Mouse (Mus musculus) gastrocnemius, postnatal 36 days (tissue): ENCODE results near the gene Dgkh. TPM values are rescaled to one million over a fixed set of nuclear protein-coding genes. Genes with fewer than 3 reads are reported as not detected.

Source experiments
- DNase-seq, 2 experiments: peaks; one replicate each; pipeline ENCODE4 v3.0.0; 2022
- intact Hi-C: fragments of 180-260 bp; cut with DNase I; formaldehyde crosslinking; loops from one replicate; pipeline ENCODE4 v1.15.1; 2025
- total RNA-seq, 2 experiments: library from RNA; stranded (reverse); gene quantifications; 2 replicates each; pipeline ENCODE4 v1.2.3; 2021

Dgkh gene
- total RNA-seq, 2 experiments from 2014 or later: 2.4 to 3.2 TPM

DNA sequence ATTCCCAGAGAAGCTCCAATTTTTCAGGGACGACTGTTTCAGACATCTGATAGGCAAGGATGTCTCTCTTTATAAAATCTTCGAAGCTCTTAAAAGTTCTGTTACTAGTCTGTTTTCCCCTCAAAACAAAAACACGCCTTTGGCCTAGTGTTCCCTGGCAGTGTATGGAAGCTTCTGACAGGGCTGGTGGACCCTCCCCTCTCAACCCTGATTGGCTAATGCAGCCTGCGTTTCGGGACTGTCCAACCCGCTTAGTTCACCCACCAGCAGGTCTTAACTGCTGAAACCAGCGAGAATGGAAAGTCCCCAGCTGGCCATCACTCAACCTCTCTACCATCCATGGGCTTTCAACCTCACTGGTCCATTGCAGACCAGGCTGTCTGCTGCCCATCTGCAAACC, 91.3 kb downstream of the Dgkh start:
- intact Hi-C loops: no loop called here
- DNase-seq: no peak

DNA sequence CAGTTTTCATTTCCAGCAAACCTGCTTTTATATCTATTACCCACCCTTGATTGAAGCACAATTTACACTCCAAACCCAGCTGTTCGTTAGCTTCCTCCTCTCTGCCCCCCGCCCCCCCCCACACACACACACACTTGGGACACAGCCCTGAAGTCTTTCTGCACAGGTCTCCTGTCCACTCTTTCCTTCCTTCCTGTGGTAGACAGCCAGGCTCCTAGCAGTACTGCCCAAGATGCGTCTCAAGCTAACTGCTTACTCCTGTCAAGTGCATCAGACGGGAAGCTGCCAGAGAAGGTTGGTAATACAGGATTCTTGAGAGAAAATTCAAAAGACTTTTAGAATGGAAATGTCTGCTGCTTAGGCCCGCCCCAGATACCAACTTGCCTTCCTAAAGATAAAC, 92.9 kb downstream of the Dgkh start:
- no peak for DNase-seq
- intact Hi-C loops: no loop called here

DNA sequence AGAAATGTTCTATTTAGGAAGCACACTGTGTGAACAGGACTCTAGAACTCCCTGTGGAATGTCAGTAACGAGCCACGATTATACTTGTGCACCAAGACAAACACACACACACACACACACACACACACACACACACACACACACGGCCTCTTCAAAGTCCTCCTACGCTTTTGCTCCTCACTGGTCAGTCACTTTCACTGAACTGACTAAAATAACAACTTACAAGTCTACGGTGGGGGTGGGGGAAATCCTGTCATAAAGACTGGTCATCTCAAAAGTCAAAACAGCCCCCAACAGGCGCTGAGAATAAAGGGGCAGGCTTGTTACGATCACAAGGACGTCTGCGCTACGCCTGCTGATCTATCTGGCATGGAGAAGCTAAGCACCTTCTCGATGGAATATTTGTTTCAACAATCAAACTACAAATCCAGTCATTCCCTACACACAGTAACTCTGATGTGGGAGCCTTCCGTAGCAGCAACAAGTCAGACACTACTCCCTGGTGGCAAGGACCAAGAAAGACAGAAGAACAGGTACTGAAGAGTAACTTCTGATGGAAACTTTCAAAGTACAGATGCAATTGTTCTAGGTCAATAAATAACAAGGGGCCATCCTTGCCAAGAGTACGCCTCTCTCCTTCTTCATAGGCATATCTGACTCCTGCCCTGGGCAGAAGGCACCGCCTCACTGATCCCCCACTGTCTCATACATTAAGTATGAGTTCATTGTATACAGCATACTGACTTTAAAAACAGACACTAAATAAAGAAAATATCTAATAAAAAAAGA, 96.8 kb downstream of the Dgkh start:
- intact Hi-C loops: no loop called here
- no peak for DNase-seq

DNA sequence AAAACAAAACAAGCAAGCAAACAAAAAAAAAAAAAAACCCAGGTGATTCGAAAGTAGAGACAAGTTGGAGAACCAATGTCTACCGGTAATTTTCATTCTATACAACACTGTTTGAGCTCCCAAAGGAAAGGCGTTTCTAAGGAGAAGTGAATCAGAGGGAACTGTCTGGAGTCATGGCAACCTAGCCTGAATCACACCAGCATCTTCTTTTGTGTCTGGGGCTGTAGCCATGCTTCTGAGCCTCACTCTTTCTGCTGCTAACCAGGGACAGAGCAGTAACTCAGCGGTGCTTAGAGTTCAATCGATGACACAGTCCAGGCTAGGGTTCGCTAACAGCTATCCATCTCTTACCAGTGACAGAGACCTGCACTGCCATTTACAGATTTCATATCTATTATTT, 99.8 kb downstream of the Dgkh start:
- intact Hi-C loops: no loop called here
- no peak for DNase-seq

DNA sequence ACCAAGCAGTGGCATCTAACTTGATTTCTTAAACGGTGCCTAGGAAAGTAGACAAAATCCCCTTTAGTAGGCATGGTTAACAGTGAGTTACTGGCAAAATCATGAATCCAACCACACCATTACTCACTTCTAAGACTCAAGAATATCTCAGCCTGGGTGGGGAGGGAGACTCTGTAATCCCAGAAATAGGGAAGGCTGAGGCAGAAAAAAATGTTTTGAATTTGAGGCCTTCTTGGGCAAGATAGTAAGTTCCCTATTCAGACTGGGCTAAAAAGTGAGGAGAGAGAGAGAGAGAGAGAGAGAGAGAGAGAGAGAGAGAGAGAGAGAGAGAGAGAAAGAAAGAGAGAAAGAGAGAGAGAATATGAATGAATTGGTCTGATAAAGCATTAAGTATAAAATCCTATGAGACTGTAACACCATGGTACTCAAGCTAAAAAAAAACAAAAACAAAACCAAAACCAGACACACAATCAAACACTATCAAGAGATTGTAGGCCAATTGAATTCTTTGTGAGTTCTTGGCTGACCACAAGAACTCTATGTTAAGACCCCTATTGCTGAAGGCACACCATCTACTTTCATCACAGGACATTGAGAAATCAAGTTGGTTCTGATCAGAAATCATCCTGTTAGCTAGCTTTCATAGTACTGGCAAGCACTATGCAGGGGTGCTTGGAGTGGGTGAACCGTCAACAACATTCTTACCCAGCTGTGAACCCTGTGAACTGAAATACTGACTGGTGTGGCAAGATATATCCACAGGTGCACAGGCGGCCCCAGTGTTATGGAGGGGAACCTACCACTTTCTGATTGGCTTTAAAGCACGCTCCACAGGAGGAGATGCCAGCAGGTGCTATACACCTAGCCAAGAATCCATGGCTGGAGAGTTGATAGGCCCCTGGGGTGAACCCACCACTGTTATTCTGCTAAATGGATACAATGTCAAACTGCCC, 101.4 kb downstream of the Dgkh start:
- no peak for DNase-seq
- intact Hi-C loops: no loop called here

DNA sequence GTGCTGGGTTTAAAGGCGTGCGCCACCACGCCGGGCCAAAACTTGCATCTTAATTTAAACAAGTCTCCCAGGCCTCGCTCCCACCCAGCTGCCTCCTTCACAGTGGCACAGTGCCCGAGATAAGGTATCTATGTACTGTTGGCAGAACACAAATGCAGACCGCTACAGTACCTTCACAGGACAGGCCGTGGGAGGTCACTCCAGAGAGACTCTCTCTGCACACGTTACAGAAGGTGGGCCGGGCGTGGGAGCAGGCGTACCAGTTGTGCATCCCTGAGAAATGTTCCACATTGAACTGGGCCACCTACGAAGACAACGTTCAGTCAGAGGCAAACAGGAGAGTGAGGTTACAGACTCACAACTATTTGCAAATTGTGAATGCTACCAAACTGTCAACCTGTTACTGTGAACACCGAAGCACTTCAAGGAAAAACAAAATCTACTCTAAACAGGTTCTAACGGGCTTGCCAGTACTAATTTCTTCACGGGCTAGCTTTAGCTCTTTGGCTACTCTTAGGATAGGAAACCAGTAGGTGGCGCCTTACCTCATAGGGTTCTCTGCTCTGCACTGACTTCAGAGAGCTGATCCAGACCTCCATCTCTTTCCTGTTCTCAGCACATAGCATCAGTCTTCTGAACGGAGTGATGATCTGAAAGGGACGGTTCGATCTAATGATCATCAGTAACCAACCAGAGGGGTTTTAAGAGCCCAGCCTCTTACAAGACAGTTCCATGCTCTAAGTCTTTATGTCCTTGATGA, 104.9 kb downstream of the Dgkh start:
- DNase-seq: no peak
- intact Hi-C loops: no loop called here

DNA sequence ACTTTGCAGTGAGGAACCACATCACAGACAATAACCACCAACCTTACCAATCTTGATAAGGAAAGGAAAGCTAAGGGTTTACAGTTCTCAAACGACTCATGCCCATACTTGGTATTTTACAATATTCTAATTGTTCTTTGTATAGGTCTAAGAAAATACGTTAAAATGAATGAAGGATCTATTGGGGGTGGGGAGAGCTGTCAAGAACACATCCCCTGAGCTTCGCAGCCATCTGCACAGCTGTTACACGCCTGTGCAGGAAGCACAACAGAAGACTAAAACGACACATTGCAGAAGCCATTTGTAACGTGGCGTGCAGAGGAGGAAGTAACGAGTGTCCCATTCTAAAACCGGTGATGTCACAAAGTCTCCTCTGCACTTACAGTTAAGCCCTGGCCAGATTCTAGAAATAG, 113.7 kb downstream of the Dgkh start:
- intact Hi-C loops: no loop called here
- no peak for DNase-seq

DNA sequence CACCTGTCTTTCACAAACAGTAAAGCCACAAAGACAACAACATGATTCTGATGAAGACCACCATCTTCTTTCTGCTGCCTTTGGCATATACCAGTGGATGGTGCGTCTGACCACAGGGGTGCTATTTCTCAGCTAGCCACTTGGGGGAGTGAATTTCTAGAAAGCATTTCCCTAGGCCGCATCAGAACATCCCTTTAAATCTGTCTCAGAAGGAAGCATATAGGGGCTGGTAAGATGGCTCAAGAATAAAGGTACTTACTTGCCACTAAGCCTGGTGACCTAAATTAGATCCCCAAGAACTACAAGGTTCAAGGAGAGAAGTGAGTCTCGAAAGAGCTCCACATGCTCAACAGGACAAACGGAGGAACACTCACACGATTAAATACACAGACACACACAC, 119.0 kb downstream of the Dgkh start:
- intact Hi-C loops: no loop called here
- no peak for DNase-seq

DNA sequence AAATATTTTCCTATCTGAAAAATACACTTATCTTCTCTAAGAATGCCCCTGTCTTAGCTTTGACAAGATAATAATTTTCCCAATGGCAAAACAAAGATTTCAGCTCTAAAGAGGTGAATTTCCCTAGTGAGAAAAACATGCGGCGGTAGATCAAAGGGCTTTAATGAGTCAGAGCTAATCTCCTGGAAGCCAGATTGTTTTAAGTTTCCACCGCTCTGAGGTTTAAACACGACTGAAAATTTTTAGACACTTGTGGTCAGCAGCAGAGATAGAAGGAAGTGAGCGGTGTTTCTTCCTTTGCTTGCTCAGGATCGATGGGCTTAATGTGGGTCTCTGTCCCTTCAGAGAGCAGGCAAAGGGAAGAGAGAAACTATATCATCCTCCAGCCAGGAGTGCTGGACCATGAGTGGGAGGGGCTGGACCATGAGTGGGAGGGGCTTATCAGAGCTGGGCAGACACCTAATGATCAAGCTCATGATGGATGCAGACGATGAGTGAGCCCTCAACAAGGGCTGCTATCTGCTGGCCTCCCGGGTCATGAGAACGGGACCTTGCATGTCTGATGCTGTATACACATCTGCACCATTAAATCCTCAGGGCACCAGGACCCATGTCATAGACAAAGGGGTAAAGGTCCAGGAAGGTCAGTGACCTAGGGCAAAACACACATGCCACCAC, 120.3 kb downstream of the Dgkh start:
- intact Hi-C loops: no loop called here
- no peak for DNase-seq

DNA sequence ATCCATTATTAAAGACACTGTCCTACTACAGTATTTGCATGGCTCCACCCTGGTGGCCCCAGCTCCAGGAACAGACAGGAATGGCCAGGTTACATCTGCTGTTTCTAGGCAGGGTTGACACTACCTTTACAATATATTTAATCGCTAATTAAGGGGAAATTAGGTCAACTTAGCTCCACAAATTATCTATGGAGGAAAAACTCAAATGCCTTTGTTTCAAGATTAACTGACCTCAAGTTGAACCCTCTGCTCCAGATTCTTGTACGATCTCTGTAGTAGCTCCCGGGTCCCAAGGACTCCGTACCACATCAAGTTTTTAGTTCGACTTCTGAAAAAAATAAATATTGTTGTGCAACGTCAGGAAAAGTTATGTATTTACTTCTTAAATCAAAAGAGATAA, 137.7 kb downstream of the Dgkh start:
- intact Hi-C loops: no loop called here
- DNase-seq: no peak

DNA sequence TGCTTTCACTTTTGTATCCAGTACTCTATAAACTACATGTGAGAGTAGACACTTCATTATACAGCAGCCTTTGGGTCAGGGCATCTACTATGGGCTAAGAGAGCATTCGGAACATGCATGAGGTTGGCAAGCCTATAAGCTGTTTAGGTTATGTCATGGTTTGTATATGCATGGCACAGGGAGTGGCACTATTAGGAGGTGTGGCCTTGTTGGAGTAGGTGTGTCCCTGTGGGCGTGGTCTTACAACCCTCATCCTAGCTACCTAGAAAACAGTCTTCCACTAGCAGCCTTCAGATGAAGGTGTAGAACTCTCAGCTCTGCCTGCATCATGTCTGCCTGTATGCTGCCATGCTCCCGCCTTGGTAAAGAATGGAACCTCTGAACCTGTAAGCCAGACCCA, 139.6 kb downstream of the Dgkh start:
- DNase-seq: no peak
- intact Hi-C loops: no loop called here

DNA sequence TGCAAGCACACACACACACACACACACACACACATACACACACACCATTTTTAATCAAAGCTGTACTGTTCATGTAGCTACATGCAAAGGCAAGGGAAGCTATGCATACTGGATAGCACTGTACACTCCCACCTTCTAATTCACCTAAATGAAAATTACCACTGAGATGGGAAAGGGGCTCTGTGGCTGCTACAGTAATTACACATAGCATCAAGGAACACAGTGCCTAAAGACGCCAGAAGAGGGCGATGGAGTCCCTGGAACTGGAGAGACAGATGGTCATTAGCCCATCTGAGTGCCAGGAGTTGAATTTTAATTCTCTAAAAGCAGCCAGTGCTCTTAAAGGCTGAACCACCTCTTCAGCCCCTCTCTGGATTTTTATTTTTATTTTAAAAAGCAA, 142.2 kb downstream of the Dgkh start:
- intact Hi-C loops: no loop called here
- no peak for DNase-seq

DNA sequence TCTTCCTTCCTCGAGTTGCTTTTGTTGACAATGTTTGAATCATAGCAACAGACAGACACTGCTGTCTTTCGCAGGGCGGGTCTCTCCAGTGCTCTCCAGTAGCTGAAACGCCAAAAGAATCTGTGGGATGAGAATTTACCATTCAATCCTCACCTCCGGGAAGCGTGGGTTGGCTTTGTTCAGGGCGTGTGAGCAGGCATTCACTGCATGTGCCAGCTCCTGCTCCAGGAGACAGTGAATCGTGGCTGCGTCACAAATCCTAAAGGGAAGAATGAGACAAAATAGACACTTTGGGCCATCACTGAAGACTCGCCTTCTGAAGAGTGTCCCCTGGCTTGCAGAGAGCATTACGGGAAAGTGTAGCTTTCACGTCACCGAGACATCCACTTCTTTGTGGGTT, 148.4 kb downstream of the Dgkh start:
- intact Hi-C loops: no loop called here

DNA sequence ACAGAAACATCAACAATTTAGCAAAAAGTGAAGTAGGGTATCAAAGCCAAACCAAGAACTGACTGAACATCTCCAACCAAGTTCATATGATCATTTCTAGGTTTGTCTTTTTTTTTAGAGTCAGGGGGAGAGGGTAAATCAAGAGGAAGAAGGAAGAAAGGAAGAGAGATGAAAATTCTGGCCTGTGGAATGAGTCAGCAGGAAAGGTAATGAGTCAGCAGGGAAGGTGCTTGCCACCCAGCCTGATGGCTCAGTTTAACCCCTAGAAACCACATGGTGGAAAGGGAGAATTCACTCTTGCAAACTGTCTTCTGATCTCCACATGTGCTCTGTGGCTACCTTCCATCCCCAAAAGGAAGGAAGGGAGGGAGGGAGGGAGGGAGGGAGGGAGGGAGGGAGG, 149.4 kb downstream of the Dgkh start:
- DNase-seq: no peak
- intact Hi-C loops: no loop called here

More for the DNA sequence above, 148.4 kb downstream of the Dgkh start:
- DNase-seq: no peak

DNA sequence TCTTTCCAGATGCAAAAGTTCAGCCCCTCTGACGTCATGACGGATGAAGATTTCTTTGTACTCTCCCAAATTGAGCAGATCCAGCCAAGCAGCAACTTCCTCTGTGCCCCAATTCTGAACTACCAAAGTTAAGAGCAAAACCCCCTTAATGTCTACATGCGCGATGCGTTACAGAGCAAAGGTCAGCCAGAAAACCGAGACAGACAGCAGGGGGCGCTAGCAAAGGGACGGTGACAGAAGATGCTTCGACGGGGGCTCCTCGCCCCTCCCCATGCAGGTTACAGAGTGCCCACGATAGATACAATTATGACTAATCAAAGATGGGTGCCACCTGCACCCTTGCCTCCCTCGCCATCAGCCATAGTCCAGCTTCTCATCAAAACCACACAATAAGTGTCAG, 156.7 kb downstream of the Dgkh start:
- intact Hi-C loops: no loop called here
- DNase-seq: no peak

DNA sequence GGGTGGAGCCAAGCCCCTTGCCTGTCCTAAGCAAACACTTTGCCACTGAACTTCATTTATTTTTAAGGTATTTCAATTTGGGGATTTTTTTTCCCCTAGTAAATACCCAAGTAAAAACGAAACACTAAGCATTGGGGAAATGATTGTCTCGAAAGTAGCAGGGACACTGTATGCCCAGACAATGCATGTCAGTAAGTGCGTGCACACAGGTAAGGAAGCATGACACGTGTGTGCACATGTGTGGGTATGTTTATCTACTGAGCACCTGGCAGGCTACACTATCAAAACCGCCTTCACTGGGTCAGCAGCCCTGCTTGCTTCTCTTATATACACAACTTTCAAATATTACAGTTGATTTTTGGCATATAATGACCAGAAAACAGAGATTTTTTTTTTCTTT, 164.2 kb downstream of the Dgkh start:
- DNase-seq: no peak
- intact Hi-C loops: no loop called here

DNA sequence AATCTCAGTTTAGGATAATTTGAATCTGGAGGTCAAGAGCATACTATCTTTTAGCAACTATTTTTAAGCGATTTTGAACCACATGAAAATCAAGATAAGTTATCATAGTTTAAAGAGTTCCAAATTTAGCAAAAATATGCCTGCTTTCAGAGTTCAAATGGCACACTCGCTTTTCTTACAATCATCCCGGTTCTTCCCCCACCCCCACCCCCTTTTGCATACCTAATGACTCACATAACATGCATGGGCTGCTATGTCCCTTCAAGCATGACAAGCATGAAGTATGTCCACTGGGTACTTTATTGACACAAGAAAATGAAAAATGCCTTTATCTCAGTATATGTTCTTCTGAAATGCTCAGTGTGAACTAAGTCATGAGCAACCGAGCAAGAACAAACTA, 166.1 kb downstream of the Dgkh start:
- intact Hi-C loops: no loop called here
- no peak for DNase-seq

DNA sequence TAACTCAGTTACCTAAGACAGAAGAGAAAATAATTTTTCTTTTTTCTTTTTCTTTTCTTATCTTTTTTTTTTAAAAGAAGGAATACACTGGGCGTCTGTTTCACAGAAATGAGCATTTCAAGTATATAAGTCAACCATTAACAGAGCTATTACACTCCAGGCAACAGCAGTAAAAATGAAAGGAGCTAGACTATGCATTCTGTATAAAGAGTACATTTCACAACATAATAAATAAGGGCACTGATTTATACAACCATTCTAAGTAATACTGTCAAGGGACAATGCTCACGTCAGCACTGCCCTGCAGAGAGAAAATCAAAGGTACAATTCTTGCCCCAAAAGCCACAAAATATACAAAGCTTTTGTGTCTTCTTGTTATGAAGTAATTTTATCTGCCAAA, 168.3 kb downstream of the Dgkh start:
- intact Hi-C loops: no loop called here
- no peak for DNase-seq

DNA sequence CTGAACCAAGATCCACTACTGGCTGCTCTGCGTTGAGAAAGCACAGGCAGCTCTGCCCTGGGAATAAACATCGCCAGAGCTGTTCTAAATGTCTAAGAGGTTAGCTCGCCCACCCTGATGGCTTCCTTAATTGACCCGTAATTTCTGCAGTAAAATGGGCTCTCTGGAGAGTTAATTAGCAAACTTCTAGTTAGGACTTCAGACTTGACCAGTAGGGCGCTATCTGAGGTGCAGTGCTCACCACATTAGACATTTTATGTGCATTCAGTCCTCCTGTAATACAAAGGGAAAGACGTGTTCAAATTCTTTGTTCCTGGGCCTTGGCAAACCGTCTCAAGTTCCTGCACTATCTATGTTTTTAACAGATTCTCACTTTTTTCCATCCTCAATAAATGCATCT, 169.4 kb downstream of the Dgkh start:
- no peak for DNase-seq
- intact Hi-C loops: no loop called here

DNA sequence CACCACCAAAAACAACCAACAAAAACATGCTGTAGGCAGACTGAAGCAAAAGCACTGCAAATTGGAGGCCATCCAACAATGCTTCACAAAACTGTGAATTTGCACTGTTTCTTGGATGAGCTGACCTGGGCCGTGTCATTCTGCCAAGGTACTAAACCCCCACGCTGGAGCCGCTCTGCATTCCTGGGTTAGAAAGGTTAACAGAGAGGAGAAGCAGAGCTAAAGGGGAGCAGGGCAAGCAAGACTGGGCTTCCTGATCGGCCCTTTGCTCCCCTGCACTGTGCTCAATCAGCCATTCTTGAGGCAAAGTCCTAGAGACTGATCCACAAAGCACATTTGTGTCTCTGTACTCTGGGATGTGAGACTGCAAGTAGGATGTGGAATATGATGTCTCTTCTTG, 170.5 kb downstream of the Dgkh start:
- no peak for DNase-seq
- intact Hi-C loops: no loop called here

DNA sequence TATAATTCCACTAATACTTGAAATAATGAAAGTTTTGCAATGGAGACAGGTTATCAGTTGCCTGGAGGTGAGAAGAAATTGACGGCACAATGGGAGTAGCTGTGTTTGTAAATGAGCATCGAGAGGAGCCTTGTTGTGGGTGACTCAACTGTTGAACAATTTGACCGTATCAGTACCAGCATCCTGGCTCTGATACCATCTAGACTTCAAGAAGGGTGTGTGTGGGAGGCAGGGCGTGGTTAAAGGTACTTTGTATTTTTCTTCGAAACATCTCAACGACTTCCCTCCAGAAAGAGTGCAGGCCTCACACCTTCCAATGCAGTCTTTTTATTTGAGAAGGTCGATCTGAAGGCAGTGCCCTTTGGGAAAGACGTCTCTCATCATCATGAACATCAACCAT, 173.5 kb downstream of the Dgkh start:
- intact Hi-C loops: no loop called here
- DNase-seq: no peak
